Mouse (Mus musculus): ENCODE results near the gene Ptger2. TPM values are rescaled to one million over a fixed set of nuclear protein-coding genes. Genes with fewer than 3 reads are reported as not detected.

Gene Ptger2
- polyA plus RNA-seq, 1 experiment from 2014 or later, result 0.27 TPM

MicroRNAs within 50 kb of the gene (microRNA counts, 519-probe panel; counts per million panel counts)
- microRNA mmu-miR-327, result not detected

Small RNAs within 50 kb of the gene (microRNA-seq; reads per million reads assigned to microRNA genes)
- not detected for gene Mir327

Other genes starting within 250 kb of the Ptger2 start
- gene Gm8267, start 237.9 kb upstream of the Ptger2 start, polyA plus RNA-seq (2014; fragmentation: Nextera tagmentation; extraction: Ambion mirVana), result not detected in 2 replicates
- 0.15 and 0.30 TPM in 2 replicates for gene Ptgdr, start 128.8 kb upstream of the Ptger2 start, polyA plus RNA-seq (2014; fragmentation: Nextera tagmentation; extraction: Ambion mirVana)
- gene Gpr137c, start 231.5 kb downstream of the Ptger2 start, polyA plus RNA-seq (2014; fragmentation: Nextera tagmentation; extraction: Ambion mirVana), result 14.8 and 16.3 TPM in 2 replicates
- 29.1 and 36.4 TPM in 2 replicates for gene Txndc16, start 232.1 kb downstream of the Ptger2 start, polyA plus RNA-seq (2014; fragmentation: Nextera tagmentation; extraction: Ambion mirVana)

All from forebrain, embryonic 14.5 days (tissue).